Mouse (Mus musculus) small intestine, adult 2 months (tissue): ENCODE results near the gene Ppp6r3.
"Not testable (repeated sequence)": the region's sequence is repeated elsewhere in the genome, so short reads cannot be mapped to it uniquely, and the experiment has no call there.

ENCODE experiments used
- CTCF ChIP-seq: fragments of 200-500 bp; IDR thresholded peaks from 2 replicates; pipeline ENCODE4 v1.5.1; 2012; ENCODE audit warnings: low read depth, mild to moderate bottlenecking, control low read depth, inconsistent platforms, low read length, moderate library complexity, mixed read lengths; ENCODE audit not compliant: insufficient replicate concordance, insufficient read length; ENCODE audit errors: extremely low read depth
- POLR2A ChIP-seq: fragments of 200-500 bp; IDR thresholded peaks from 2 replicates; pipeline ENCODE4 v1.6.1; 2012; ENCODE audit warnings: low read depth, mild to moderate bottlenecking, control low read depth, inconsistent platforms, low read length, moderate library complexity

DNA sequence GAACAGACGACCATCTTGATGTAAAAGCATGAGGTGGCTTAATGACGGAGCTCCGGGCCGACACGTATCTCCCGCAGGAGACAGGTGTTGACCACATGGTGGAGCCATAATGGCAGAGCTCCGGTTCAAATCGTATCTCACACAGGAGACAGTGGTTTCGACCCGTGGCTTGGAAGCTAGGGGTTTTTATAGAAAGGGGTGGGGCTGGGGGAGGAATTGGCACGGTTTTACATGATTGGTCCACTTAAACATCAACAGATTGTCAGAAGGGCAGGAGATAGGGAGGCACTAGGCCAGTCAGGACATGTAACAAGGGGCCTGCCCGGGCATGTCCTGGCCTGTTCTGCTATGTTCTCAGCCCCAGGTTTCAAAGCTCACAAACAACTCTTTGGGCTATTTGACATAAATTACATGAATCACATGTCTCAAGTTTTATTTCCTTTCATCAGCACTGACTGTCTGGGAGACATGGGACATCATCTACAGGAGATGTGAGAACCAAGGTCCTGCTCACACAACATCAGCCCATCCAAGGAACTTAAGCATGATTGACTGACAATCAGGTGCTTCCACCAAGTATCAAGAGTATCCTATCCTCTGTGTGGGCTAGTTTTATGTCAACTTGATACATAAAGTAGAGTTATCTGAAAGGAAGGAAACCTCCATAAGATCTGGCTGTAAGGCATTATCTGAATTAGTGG lies 42.1 kb downstream of the Ppp6r3 start:
- not testable (repeated sequence) for TF ChIP-seq POLR2A, CTCF
